Mouse (Mus musculus) monocyte, adult 59 days (primary cell): Measurements from ENCODE around the gene Ttll11. TPM values are rescaled to one million over a fixed set of nuclear protein-coding genes. Genes with fewer than 3 reads are reported as not detected.

Experiments
- total RNA-seq, 2 experiments: library from RNA; stranded (reverse); gene quantifications; one replicate each; pipeline ENCODE4 v1.2.4; 2023

Ttll11 gene
- under 1 TPM; 0.49 to 0.63 TPM for total RNA-seq

DNA sequence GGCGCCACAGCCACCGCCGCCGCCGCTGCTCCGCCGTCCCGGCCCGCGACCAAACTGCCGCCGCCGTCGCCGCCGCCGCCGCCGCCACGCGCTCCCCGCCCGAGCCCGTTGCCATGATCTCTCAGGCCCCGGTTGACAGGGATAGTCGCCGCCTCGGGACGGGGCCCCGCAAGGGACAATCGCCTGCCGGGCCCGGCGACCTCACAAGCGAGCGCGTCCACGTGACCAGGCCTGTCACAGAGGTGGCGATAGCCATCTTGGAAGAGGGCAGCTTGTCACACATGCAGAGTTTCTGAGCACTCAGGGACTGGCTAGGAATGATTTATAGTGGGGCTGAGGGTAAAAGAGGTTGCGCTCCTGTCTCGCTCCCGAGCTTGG, at the start of gene Ttll11:
TSS of gene Ttll11 (minus strand) at position 270 of the 378 bp plus-strand sequence.

Other genes starting within 250 kb of the Ttll11 start
- gene Ndufa8, start 69.5 kb upstream of the Ttll11 start, total RNA-seq, result 10 to 100 TPM; 53.0 to 57.7 TPM
- gene Morn5, start 69.5 kb upstream of the Ttll11 start, total RNA-seq, result not detected
- gene Lhx6, start 125.5 kb upstream of the Ttll11 start, total RNA-seq, result not detected
- gene Mrrf, start 156.5 kb upstream of the Ttll11 start, total RNA-seq, result 10 to 100 TPM in 1 of 2 experiments, 1 to 10 TPM in 1; 9.5 to 11.6 TPM
- 10 to 100 TPM; 27.7 to 28.1 TPM for gene Rbm18, start 156.9 kb upstream of the Ttll11 start, total RNA-seq